Mouse (Mus musculus) thymus, adult 2 months (tissue): Measurements from ENCODE around the gene Grin2b.

Experiments
- CTCF ChIP-seq: fragments of 200-500 bp; IDR thresholded peaks from 2 replicates; pipeline ENCODE4 v1.5.1; 2012; ENCODE audit warnings: mild to moderate bottlenecking, control low read depth, low read length, moderate library complexity, borderline replicate concordance; ENCODE audit not compliant: control insufficient read depth, poor library complexity, insufficient read depth; ENCODE audit errors: extremely low read depth
- POLR2A ChIP-seq: fragments of 200-500 bp; IDR thresholded peaks from 2 replicates; pipeline ENCODE4 v1.6.1; 2012; ENCODE audit warnings: mild to moderate bottlenecking, low read length, control low read depth, moderate library complexity; ENCODE audit not compliant: control insufficient read depth, poor library complexity, insufficient read depth; ENCODE audit errors: extremely low read depth

GRCm38 (mm10) chr6:136113639-136114410 lies 59.5 kb downstream of the Grin2b start:
- TF ChIP-seq CTCF (no peak), POLR2A (no peak)
